Mouse (Mus musculus): Measurements from ENCODE around the gene Ano2. TPM values are rescaled to one million over a fixed set of nuclear protein-coding genes. Genes with fewer than 3 reads are reported as not detected.

The Ano2 gene
- polyA plus RNA-seq, 1 experiment from 2014 or later: 0.20 TPM

DNA sequence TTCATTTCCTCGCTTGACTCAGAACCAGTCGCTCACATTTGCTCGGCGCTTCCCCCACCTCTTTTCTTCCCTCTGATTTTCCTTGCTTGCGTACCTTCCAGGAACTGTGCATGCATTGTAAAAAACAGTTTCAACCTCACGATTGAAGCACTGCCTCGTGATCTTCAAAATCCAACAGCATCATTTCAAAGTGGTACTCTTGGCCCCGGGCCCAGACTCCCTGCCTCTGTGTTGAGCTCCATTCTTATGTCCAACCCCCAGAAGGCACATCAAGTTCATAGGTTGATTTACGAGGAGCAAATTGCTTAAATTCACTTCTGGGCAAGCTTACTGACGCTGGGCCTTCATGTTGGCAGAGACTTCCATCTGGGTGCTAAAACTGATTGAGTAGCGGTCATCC is 9.6 kb upstream of the Ano2 start:
- Histone ChIP-seq H3K4me1 (no peaks in the 10 kb centered on the region), H3K36me3 (no peaks in the 10 kb centered on the region), H3K27me3 (no peaks in the 10 kb centered on the region), H3K9me3 (no peaks in the 10 kb centered on the region), H3K27ac (replicated peaks) (no peak overlapping the region), H3K9ac (replicated peaks) (no peak overlapping the region), H3K4me3 (no peak overlapping the region), H3K4me2 (replicated peaks) (no peak overlapping the region)
- ATAC-seq (replicated peaks): no peak
- WGBS: 75% methylated on average over 11 of the region's 11 CpGs

DNA sequence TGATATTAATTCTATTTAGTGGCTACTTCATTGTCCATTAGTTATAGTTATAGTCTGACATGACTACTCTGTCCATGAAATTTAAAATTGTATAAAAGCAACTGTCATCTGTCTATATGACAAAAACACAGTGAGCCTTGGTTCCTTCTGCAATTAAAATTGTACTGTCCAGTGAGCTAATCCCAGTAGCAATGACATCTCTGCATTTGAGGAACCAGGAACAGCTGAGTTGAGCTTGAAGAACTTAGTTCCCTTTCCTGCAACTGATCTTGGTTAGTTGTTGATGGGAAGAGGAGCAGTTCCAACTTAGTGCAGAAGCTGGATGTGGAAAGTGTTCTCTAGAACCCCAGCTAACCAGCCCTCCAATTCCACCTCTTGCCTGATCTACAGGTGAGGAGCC is 4.8 kb upstream of the Ano2 start:
- ATAC-seq (replicated peaks): no peak
- Histone ChIP-seq H3K4me1 (peaks cover 7% of the 10 kb centered on the region), H3K9ac (replicated peaks) (no peak overlapping the region), H3K36me3 (no peaks in the 10 kb centered on the region), H3K27ac (replicated peaks) (no peak overlapping the region), H3K27me3 (0 out of 2 replicates have a peak, but pooled peaks cover 1% of the 10 kb centered on the region), H3K4me2 (replicated peaks) (no peak overlapping the region), H3K4me3 (no peak overlapping the region), H3K9me3 (no peaks in the 10 kb centered on the region)

DNA sequence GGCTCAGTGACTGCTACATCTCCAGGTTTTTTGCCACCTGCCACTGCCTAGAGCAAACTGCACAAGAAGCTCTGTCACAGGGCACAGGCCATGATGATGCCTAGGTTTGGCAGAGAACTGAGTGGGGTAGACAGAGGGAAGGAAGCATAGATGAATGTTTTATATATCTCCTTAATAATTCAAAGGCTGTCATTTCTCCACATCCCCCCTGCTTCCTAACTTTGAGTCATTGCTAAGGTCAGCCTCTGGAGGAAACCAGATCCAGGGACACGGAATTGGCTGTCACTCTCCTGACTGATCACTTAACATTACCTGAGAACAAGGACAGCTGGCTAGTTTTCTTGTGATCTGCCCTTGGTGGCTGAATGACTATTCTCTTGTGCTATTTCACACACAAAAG is 2.2 kb upstream of the Ano2 start:
- Histone ChIP-seq H3K27ac (replicated peaks) (no peak overlapping the region), H3K36me3 (no peaks in the 10 kb centered on the region), H3K9ac (replicated peaks) (no peak overlapping the region), H3K4me1 (peaks cover 10% of the 10 kb centered on the region), H3K9me3 (no peaks in the 10 kb centered on the region), H3K4me2 (replicated peaks) (no peak overlapping the region), H3K27me3 (0 out of 2 replicates have a peak, but pooled peaks cover 6% of the 10 kb centered on the region), H3K4me3 (no peak overlapping the region)
- WGBS: 76% methylated on average over 1 of the region's 1 CpGs
- no peak for ATAC-seq (replicated peaks)

DNA sequence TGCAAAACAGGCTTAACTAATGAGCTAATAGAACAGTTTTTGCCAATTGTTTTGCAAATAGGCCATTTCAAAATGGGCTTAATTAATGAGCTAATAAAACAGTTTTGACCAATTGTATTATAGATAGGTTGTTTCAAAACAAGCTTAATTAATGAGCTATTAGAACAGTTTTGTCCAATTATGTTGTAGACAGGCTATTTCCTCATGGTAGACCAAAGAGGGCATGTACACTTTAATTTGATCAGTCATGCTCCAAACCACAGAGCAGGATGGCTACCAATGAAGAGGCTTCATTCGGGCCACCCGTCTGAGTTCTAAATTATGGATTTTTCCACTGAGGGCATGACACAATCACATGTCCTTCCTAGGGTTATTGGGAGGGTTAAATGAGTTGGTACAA is 10.9 kb downstream of the Ano2 start:
- 92% methylated on average over 2 of the region's 2 CpGs for WGBS
- H3K4me3 ChIP-seq: no peak overlapping the region
- no peaks in the 10 kb centered on the region for H3K27me3 ChIP-seq
- H3K4me2 ChIP-seq (replicated peaks): no peak overlapping the region
- no peaks in the 10 kb centered on the region for H3K36me3 ChIP-seq
- H3K9me3 ChIP-seq: no peaks in the 10 kb centered on the region
- H3K4me1 ChIP-seq: no peaks in the 10 kb centered on the region
- H3K9ac ChIP-seq (replicated peaks): no peak overlapping the region
- no peak overlapping the region for H3K27ac ChIP-seq (replicated peaks)
- ATAC-seq (replicated peaks): no peak

DNA sequence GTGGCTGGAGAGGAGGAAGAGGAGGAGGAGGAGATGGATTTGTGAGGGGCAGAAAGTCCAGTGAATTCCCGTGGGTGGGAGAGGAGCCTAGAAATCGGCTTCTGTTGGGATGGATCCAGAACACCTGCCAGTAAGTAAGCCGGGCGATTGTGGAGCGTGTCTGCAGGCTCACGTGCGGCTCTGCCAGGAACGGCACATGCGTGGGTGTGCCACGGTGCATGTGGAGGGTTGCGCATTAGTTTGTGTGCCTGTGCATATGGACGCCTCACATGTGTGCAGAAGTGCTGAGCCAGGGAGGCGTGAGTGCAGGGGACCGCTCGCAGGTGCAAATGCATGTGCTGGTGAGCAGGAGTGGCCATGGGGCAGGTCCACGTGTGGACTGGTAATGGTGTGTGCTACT is 21.0 kb downstream of the Ano2 start:
- Histone ChIP-seq H3K9me3 (no peaks in the 10 kb centered on the region), H3K4me2 (replicated peaks) (no peak overlapping the region), H3K4me3 (no peak overlapping the region), H3K36me3 (no peaks in the 10 kb centered on the region), H3K4me1 (no peaks in the 10 kb centered on the region), H3K27me3 (no peaks in the 10 kb centered on the region), H3K9ac (replicated peaks) (no peak overlapping the region), H3K27ac (replicated peaks) (no peak overlapping the region)
- WGBS: 85% methylated on average over 16 of the region's 16 CpGs
- no peak for ATAC-seq (replicated peaks)

DNA sequence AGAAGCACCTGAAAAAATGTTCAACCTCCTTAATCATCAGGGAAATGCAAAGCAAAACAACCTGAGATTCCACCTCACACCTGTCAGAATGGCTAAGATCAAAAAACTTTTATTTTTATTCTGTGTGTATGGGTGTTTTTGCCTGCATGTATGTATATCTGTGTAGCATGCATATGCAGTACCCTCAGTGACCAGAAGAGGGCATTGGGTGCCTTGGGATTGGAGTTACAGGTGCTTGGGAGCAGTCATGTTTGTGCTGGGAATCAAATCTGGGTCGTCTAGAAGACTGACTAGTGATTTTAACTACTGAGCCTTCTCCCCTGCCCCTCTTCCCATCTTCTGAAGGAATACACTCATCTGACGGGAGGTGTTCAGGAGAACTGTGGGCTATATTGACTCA is 36.2 kb downstream of the Ano2 start:
- no peak overlapping the region for H3K4me2 ChIP-seq (replicated peaks)
- H3K4me1 ChIP-seq: no peaks in the 10 kb centered on the region
- no peaks in the 10 kb centered on the region for H3K36me3 ChIP-seq
- no peaks in the 10 kb centered on the region for H3K9me3 ChIP-seq
- no peaks in the 10 kb centered on the region for H3K27me3 ChIP-seq
- no peak overlapping the region for H3K4me3 ChIP-seq
- no peak overlapping the region for H3K9ac ChIP-seq (replicated peaks)
- H3K27ac ChIP-seq (replicated peaks): no peak overlapping the region
- no peak for ATAC-seq (replicated peaks)
- 89% methylated on average over 2 of the region's 2 CpGs for WGBS

DNA sequence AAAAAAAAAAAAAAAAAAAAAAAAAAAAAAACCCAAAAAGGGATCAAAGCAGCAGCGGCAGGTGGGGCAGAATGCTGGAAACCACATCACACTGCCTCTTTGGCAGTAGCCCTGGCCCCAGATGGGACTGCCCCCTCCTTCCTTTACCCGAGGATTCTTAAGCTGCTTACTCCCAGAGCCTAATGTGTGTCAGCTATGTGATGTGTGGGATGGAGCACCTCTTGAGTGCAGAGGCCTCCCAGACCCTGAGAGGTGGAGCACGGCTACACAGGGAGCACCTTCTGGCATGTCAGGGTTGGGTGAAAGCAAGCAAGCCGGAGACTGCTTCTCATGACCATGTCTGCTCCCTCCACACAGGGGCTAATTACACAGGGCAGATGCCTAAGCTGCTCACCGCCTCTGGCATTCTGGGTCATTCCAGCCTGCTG is 37.3 kb downstream of the Ano2 start:
- Histone ChIP-seq H3K27ac (replicated peaks) (no peak overlapping the region), H3K9me3 (no peaks in the 10 kb centered on the region), H3K9ac (replicated peaks) (no peak overlapping the region), H3K4me2 (replicated peaks) (no peak overlapping the region), H3K36me3 (no peaks in the 10 kb centered on the region), H3K27me3 (no peaks in the 10 kb centered on the region), H3K4me1 (no peaks in the 10 kb centered on the region), H3K4me3 (no peak overlapping the region)
- ATAC-seq (replicated peaks): no peak
- 54% methylated on average over 5 of the region's 5 CpGs for WGBS

DNA sequence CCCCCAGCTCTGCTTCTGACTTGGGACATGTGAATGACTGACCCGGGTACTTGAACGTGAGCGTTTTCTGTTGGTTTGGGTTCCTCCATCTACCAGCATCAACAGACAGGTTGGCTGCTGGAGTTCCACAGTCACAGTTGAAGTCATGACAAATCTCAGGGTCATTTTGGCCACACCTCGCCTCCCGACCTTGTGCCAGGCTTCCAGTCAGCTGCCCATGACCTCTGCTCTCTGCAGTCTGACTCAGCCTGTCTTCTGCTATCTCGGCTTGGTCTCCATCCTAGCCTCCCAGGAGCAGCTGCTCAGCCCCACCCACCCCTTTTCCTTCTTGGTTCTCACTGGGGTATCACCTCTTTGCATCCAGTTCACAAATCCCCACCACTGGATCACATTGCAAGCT is 39.3 kb downstream of the Ano2 start:
- Histone ChIP-seq H3K36me3 (no peaks in the 10 kb centered on the region), H3K9ac (replicated peaks) (no peak overlapping the region), H3K9me3 (no peaks in the 10 kb centered on the region), H3K4me2 (replicated peaks) (no peak overlapping the region), H3K4me3 (no peak overlapping the region), H3K4me1 (no peaks in the 10 kb centered on the region), H3K27ac (replicated peaks) (no peak overlapping the region), H3K27me3 (no peaks in the 10 kb centered on the region)
- ATAC-seq (replicated peaks): no peak
- WGBS: 89% methylated on average over 6 of the region's 6 CpGs

DNA sequence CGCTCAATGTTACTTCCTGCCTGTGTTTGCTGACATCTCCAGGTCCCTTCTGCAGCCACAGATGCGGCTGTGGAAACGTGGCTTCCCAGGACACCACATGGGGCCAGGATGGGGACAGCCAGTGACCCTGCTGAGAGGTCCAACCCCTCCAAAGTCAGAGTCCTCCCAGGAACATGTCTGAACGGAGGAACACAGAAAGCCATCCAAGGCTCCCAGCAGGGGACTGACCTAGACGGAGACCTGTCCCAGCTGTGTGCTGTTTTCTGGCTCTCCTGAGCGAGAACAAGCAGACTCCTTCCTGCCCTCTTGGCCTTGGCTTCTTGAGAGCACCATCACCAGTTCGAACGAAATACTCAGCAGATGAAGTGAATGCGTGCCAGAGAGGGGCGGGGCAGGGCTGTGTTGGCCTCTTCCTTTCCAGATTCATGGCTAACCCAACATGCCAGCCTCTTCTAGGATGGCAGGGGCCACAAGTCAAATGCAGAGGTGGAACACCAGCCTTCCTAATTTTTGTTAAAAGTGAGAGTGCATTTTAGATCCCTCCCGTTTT is 39.8 kb downstream of the Ano2 start:
- no peak for ATAC-seq (replicated peaks)
- WGBS: 73% methylated on average over 11 of the region's 11 CpGs
- Histone ChIP-seq H3K9ac (replicated peaks) (no peak overlapping the region), H3K36me3 (no peaks in the 10 kb centered on the region), H3K27me3 (no peaks in the 10 kb centered on the region), H3K9me3 (no peaks in the 10 kb centered on the region), H3K4me2 (replicated peaks) (no peak overlapping the region), H3K4me3 (no peak overlapping the region), H3K4me1 (no peaks in the 10 kb centered on the region), H3K27ac (replicated peaks) (no peak overlapping the region)

DNA sequence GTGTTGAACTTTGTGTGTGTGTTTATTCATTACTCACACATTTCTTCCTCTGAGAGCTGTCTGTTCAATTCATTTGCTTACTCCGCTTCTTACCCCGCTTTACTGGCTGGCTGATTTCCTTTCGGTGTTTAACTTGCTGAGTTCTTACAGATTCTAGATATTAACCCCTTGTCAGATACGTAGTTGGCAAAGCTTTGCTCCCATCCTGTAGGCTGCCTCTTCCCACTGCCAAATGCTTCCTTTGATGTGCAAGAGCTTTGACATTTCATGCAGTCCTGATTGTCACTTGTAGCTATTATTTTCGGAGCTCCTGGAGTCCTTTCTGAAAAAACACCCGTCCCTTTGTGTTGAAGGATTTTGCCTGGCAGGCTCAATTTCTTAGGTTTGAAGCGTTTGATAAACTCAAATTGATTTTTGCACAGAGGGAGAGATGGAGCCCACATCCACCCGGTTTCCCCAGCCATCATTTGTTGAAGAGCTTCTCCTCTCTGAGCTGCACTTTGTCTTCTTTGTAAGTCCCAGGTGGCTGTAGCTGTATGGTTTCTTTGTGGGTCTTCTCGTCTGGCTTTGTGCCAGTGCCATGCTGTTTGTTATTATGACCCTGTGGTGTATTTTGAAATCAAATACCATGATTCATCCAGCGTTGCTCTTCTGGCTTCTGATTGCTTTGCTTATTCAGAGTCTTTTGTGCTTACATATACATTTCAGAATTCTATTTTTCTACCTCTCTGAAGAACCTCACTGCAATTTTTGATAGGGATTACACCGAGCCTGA is 47.5 kb downstream of the Ano2 start:
- Histone ChIP-seq H3K9ac (replicated peaks) (no peak overlapping the region), H3K4me2 (replicated peaks) (no peak overlapping the region), H3K36me3 (no peaks in the 10 kb centered on the region), H3K27me3 (no peaks in the 10 kb centered on the region), H3K27ac (replicated peaks) (no peak overlapping the region; the same call in 1 of the 2 replicates), H3K4me1 (0 out of 2 replicates have a peak, but pooled peaks cover 8% of the 10 kb centered on the region), H3K4me3 (no peak overlapping the region), H3K9me3 (no peaks in the 10 kb centered on the region)
- peak; percentile 61 for ATAC-seq (replicated peaks)
- WGBS: 20% methylated on average over 11 of the region's 11 CpGs

DNA sequence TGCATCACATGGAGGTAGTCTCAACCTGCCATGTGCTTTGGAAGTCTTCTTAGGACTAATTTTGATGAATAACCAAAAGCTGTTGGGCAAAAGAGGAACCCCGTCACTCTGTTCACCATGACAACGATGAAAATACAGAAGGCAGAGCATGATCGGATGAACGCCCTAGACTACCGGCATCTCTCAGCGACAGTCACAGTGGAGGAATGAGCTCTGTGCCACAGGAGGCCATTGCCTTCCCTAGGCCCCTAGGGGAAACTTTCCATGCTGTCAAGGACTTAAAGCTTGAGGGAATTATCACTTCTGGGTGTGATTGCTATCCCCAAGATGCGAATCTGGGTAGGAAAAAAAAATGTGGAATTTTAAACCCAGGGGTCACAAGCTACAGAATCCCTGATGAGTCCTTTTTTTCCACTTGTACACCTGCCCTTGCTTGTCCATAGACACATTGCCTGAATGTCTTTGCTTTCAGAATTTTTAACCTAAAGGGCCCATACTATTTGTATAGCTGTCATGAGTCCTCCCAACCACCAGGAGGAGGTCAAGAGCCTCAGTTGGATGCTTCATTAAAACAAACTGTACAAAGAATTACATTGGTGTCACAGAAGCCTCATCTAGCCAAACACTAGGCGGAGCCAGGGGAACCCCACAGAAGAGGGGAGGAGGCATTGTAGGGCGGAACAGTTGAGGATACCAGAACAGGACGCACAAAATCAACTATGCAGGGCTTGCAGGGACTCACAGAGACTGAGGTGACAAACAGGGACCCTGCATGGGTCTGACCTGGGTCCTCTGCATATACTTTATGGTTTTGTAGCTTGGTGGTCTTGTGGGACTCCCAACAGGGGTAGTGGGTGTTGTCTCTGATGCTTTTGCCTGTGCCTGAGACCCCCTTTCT is 53.2 kb downstream of the Ano2 start:
- no peak for ATAC-seq (replicated peaks)
- H3K9me3 ChIP-seq: no peaks in the 10 kb centered on the region
- no peaks in the 10 kb centered on the region for H3K4me1 ChIP-seq
- H3K4me2 ChIP-seq (replicated peaks): no peak overlapping the region
- no peaks in the 10 kb centered on the region for H3K36me3 ChIP-seq
- no peaks in the 10 kb centered on the region for H3K27me3 ChIP-seq
- no peak overlapping the region for H3K4me3 ChIP-seq
- 94% methylated on average over 10 of the region's 10 CpGs for WGBS
- no peak overlapping the region for H3K27ac ChIP-seq (replicated peaks)
- no peak overlapping the region for H3K9ac ChIP-seq (replicated peaks)

DNA sequence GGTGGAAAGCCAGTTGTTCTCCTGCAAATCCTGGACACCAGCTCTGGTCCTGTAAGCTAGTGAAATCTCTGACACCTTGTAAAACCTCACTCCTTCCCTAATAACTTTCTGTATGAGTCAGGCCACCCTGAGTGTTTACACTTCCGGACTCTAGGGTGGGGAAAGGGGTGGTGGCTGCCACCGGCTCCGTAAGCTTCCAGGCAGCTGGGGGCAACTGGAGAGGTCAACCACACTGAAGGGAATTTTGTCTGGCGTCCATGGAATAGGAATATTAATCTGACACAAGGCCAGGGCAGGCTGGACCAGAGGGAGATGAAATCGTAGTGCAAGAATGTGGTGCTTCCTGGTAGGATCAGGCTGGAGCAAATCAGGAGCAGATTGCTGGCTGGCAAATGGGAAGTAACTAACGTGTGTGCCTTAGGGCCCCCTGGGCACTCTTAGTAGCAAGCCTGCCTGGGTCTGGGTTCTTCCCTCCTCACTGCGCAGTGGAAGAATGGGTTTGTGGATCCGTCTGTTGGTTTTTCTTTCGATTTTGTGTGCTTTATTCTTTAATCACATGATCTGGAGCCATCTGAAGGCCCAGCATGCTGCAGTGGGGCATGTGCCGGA is 57.2 kb downstream of the Ano2 start:
- ATAC-seq (replicated peaks): no peak
- 81% methylated on average over 10 of the region's 10 CpGs for WGBS
- Histone ChIP-seq H3K27ac (replicated peaks) (no peak overlapping the region), H3K27me3 (no peaks in the 10 kb centered on the region), H3K9me3 (no peaks in the 10 kb centered on the region), H3K4me2 (replicated peaks) (no peak overlapping the region), H3K36me3 (no peaks in the 10 kb centered on the region), H3K9ac (replicated peaks) (no peak overlapping the region), H3K4me3 (no peak overlapping the region), H3K4me1 (no peaks in the 10 kb centered on the region)

Measured in forebrain, embryonic 15.5 days (tissue).